Mouse (Mus musculus) G1E (cell line): ENCODE results near the gene Ankrd23. TPM values are rescaled to one million over a fixed set of nuclear protein-coding genes. Genes with fewer than 3 reads are reported as not detected.

Experiments
- ATAC-seq: 2 replicates; pipeline ENCODE4 v1.8.0; 2016; ENCODE audit warnings: mild to moderate bottlenecking; ENCODE audit not compliant: insufficient number of reproducible peaks, poor library complexity, low FRiP score, severe bottlenecking; ENCODE audit errors: extremely low read depth
- DNase-seq: peaks from one replicate; pipeline ENCODE4 v3.0.0; 2012; ENCODE audit warnings: low spot score
- H3K27me3 ChIP-seq: 2 replicates; pipeline ENCODE4 v1.6.1; 2012; ENCODE audit warnings: mild to moderate bottlenecking, low read length, inconsistent platforms; ENCODE audit not compliant: insufficient read depth
- H3K36me3 ChIP-seq: replicated peaks from 2 replicates; pipeline ENCODE3; 2012; ENCODE audit warnings: mild to moderate bottlenecking, inconsistent platforms
- H3K4me1 ChIP-seq: 2 replicates; pipeline ENCODE4 v1.6.1; 2012; ENCODE audit warnings: low read depth, low read length, inconsistent platforms, mixed read lengths; ENCODE audit not compliant: insufficient read depth
- H3K4me3 ChIP-seq: 2 replicates; pipeline ENCODE4 v1.5.1; 2012; ENCODE audit warnings: low read depth, mild to moderate bottlenecking, inconsistent platforms, low read length, moderate library complexity, mixed read lengths
- H3K9me3 ChIP-seq: replicated peaks from 2 replicates; pipeline ENCODE4 v1.6.1; 2012; ENCODE audit warnings: inconsistent platforms
- CTCF ChIP-seq: IDR thresholded peaks from 2 replicates; pipeline ENCODE4 v1.5.1; 2012; ENCODE audit warnings: low read depth, low read length, inconsistent platforms, mixed read lengths
- GATA1 ChIP-seq: IDR thresholded peaks from 2 replicates; pipeline ENCODE4 v1.6.1; 2012; ENCODE audit warnings: borderline replicate concordance, low read length, inconsistent platforms, mixed read lengths
- GATA2 ChIP-seq: IDR thresholded peaks from 2 replicates; pipeline ENCODE4 v1.6.1; 2012; ENCODE audit warnings: low read depth, low read length, inconsistent platforms, borderline replicate concordance
- POLR2AphosphoS5 ChIP-seq: IDR thresholded peaks from 2 replicates; pipeline ENCODE4 v1.6.1; 2012; ENCODE audit warnings: low read depth, low read length, inconsistent platforms; ENCODE audit not compliant: insufficient replicate concordance
- TAL1 ChIP-seq: conservative IDR thresholded peaks from 2 replicates; pipeline ENCODE4 v1.6.1; 2012; ENCODE audit warnings: low read depth, low read length, inconsistent platforms, mixed read lengths
- polyA plus RNA-seq: library from polyadenylated mRNA; stranded (reverse); fragments of >175 nt; gene quantifications from 2 replicates; pipeline ENCODE4 v1.2.3, GENCODE M21; 2012
- total RNA-seq, 2 experiments: library from RNA; stranded (forward) in 1 of 2; stranded (reverse) in 1 of 2; fragments of 200-1000 nt in 1 of 2; fragments of >200 nt in 1 of 2; fragmentation: Nextera tagmentation in 1 of 2; gene quantifications; 2 replicates each; pipeline ENCODE4 v1.2.3; 2014 to 2017

Ankrd23 gene
- total and polyA plus RNA-seq, 3 experiments: 10.9 to 14.8 (median 14.2) TPM

DNA sequence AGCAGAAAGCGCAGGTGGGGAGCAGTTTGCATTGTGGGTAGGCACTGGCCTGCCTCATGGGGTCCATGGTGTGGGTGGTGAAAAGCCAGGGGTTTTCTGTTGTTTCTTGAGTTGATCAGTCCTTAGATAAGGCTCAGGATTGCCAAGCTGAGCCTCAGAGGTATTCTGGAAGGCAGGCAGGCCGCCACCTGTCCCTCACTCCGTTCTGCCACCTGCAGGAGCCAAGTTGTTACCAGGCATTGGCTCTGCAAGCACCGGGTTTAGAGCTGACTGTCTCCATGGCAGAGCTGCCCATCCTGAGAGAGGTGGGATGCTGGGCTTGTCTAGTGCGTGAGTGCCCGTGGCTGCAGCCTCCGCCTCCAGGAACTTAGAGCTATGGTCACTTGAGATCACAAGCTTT is 14.5 kb downstream of the Ankrd23 start:
- TF ChIP-seq CTCF: no peak
- ATAC-seq: no peak
- no peak overlapping the region for H3K4me3 ChIP-seq

DNA sequence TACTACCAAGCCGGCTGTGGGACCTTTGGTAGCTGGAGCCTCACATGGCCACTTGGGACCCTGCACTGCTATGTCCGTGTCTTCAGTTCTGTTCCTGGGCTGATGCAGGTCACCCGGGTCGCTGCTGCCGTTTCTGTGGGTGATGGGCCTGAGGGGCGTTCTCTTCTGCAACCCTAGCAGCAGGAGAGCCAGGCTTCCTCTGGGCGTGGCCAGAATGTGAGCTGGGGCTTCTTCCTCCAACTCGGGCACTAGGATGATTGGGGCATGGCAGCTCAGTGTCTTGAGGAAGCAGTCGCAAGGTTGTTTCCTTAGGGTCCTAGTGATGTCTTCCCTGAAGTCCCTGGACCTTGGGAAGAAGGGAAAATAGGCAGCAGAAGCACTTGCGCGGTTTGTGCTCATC is 17.1 kb downstream of the Ankrd23 start:
- no peak for DNase-seq
- TF ChIP-seq CTCF (no peak), TAL1 (no peak), GATA2 (no peak), POLR2AphosphoS5 (no peak), GATA1 (no peak)
- ATAC-seq: no peak
- no peaks in the 10 kb centered on the region for H3K9me3 ChIP-seq
- peaks cover 98% of the 10 kb centered on the region for H3K36me3 ChIP-seq
- H3K4me3 ChIP-seq: no peak overlapping the region
- no peaks in the 10 kb centered on the region for H3K27me3 ChIP-seq
- peaks cover 37% of the 10 kb centered on the region for H3K4me1 ChIP-seq

More for the DNA sequence above, 14.5 kb downstream of the Ankrd23 start:
- Histone ChIP-seq H3K27me3 (no peaks in the 10 kb centered on the region), H3K9me3 (no peaks in the 10 kb centered on the region), H3K36me3 (peaks cover 100% of the 10 kb centered on the region), H3K4me1 (peaks cover 16% of the 10 kb centered on the region; the same call in 1 of the 2 replicates)
- no peak for DNase-seq

DNA sequence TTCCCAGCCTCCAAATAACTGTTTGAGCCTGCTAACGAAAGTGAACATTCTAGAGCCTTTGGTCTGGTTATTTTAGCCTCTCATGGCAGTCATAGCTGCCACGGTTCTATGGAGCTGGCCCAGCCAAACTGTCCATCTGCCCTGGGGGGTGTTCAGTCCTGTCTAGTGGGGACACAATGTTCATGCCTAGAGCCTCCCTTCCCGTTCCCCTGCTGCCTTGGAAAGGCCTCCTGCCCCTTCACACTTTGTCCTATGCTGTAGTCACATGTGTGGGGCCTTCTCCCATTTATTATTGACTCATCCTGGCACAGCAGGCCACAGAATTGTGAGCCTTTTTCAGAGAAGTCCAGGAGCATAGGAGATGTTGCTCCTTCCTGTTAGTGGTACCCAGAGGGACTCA is 18.4 kb downstream of the Ankrd23 start:
- ATAC-seq: no peak
- Histone ChIP-seq H3K4me1 (peaks cover 49% of the 10 kb centered on the region), H3K9me3 (no peaks in the 10 kb centered on the region), H3K4me3 (no peak overlapping the region), H3K27me3 (no peaks in the 10 kb centered on the region), H3K36me3 (peaks cover 93% of the 10 kb centered on the region)
- no peak for DNase-seq
- TF ChIP-seq POLR2AphosphoS5: no peak
- TF ChIP-seq TAL1: no peak
- TF ChIP-seq GATA1: no peak
- TF ChIP-seq GATA2: no peak
- no peak for TF ChIP-seq CTCF

DNA sequence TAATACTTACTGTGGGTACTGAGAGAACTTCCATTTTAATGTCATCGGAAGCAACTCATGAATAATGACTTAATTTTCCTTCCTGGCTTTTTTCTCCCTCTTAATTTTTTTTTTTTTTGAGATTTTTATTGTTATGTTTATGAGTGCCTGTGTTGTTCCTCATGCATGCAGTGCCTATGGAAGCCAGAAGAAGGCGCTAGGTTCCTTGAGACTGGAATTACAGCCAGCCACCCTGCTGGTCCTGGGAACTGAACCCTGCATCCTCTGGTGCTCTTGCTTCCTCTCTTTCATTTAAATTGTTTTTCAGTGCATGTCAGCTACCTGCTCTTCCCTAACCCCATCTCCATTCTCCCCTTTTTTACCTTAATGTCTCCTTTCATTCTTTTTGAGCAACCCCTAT is 23.0 kb downstream of the Ankrd23 start:
- no peak for TF ChIP-seq GATA2
- TF ChIP-seq CTCF: peak; percentile 47
- DNase-seq (no peak), ATAC-seq (no peak)
- Histone ChIP-seq H3K27me3 (no peaks in the 10 kb centered on the region), H3K4me1 (peaks cover 58% of the 10 kb centered on the region), H3K9me3 (no peaks in the 10 kb centered on the region), H3K36me3 (peaks cover 52% of the 10 kb centered on the region), H3K4me3 (no peak overlapping the region; the same call in 1 of the 2 replicates)

DNA sequence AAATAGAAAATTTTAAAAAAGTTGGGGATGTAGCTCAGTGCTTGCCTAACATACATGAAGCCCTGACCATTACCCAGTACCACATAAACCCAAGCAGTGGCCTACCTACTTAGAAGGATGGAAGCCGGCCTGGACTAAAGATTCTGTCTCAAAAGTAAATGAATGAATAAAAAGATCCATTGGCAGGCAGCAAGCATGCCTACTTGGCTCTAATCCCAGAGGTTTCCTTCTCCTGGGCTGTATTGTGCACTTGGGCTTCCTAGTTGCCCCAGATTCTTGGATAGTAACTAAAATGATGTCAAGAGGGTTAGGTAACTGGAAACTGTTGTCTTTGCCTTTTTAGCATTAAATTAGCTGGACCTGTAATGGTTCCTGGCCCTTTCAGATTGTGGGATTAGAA is 23.4 kb downstream of the Ankrd23 start:
- ATAC-seq (no peak), DNase-seq (no peak)
- TF ChIP-seq TAL1: no peak
- TF ChIP-seq GATA1: no peak
- no peak for TF ChIP-seq GATA2
- no peak for TF ChIP-seq POLR2AphosphoS5
- no peak for TF ChIP-seq CTCF
- Histone ChIP-seq H3K4me1 (peaks cover 55% of the 10 kb centered on the region), H3K36me3 (peaks cover 48% of the 10 kb centered on the region), H3K9me3 (no peaks in the 10 kb centered on the region), H3K27me3 (no peaks in the 10 kb centered on the region), H3K4me3 (peak overlapping the region; percentile 84)

DNA sequence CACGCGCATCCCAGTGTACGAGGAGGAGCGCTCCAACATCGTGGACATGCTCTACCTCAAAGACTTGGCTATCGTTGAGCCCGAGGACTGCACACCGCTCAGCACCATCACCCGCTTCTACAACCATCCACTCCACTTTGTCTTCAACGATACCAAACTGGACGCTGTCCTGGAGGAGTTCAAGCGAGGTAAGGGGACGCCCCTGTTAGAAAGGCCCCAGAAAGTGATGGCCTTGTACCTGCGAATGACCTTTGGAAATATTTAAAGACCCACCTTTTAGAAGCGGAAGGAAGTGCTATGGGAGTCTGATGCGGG is 23.8 kb downstream of the Ankrd23 start:
- H3K4me1 ChIP-seq: peaks cover 55% of the 10 kb centered on the region
- peak overlapping the region; percentile 84 for H3K4me3 ChIP-seq
- TF ChIP-seq POLR2AphosphoS5: no peak
- no peak for TF ChIP-seq CTCF
- no peak for TF ChIP-seq TAL1
- no peak for TF ChIP-seq GATA1
- no peak for TF ChIP-seq GATA2
- DNase-seq: no peak
- no peaks in the 10 kb centered on the region for H3K27me3 ChIP-seq
- no peak for ATAC-seq
- H3K36me3 ChIP-seq: peaks cover 44% of the 10 kb centered on the region
- no peaks in the 10 kb centered on the region for H3K9me3 ChIP-seq

DNA sequence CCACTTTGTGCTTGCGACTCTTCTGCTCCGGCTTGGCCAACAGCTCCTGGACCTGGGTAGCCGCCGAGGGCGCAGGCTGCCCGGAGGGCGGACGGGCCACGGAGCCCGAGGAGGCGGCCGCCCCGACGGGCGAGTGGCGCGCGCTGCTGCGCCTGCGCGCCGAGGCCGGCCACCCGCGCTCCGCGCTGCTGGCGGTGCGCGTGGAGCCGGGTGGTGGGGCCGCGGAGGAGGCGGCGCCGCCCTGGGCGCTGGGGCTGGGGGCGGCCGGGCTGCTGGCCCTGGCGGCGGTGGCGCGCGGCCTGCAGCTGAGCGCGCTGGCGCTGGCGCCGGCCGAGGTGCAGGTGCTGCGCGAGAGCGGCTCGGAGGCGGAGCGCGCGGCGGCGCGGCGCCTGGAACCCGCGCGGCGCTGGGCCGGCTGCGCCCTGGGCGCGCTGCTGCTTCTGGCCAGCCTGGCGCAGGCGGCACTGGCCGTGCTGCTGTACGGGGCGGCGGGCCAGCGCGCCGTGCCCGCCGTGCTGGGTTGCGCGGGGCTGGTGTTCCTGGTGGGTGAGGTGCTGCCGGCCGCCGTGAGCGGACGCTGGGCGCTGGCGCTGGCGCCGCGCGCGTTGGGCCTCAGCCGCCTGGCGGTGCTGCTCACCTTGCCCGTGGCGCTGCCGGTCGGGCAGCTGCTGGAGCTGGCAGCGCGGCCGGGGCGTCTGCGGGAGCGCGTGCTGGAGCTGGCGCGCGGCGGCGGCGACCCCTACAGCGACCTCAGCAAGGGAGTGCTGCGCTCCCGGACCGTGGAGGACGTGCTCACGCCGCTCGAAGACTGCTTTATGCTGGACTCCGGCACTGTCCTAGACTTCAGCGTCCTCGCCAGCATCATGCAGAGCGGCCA is 24.4 kb downstream of the Ankrd23 start:
- Histone ChIP-seq H3K9me3 (no peaks in the 10 kb centered on the region), H3K4me1 (peaks cover 57% of the 10 kb centered on the region), H3K27me3 (no peaks in the 10 kb centered on the region), H3K4me3 (peak overlapping the region; percentile 84), H3K36me3 (peaks cover 43% of the 10 kb centered on the region)
- TF ChIP-seq CTCF (no peak), GATA1 (no peak), POLR2AphosphoS5 (no peak; the same call in 1 of the 2 replicates), TAL1 (no peak), GATA2 (no peak)
- ATAC-seq: no peak
- peak; percentile 80 for DNase-seq
